Mouse (Mus musculus): ENCODE measurements at regions not wholly inside any gene's neighbourhood (a gene's known extent, or its start where the extent isn't known, plus 50 kb on each side); places are given as distances from the start of the nearest gene placed in this dataset.

DNA sequence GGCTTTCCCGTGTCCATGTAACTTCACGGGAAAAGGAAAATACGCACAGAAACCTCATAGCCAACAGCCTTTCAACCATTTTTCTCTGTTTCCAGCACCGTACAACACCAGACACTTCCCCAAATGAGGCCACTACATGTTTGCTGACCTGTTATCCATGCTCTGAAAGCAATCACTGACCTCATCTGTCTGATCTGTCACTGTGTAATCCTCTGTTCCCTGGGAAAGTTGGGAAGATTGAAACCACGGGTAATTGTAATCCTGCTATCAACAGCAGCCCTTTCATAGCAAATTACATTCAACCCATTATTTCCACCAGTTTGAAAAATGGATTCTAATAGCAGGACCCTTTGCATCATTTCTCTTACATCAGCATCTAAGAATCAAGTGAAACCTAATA lies 2798.2 kb upstream of the 5930422O12Rik start:
- Histone ChIP-seq H3K4me1 (ENCODE audit: control insufficient read depth, insufficient read depth, low read length) (no peaks in the 10 kb centered on the region), H3K27ac (ENCODE audit: insufficient read depth, low read length) (no peak overlapping the region), H3K4me3 (replicated peaks; ENCODE audit: insufficient read depth, low read depth, low read length) (no peak overlapping the region), H3K27me3 (ENCODE audit: control insufficient read depth, insufficient read depth, low read length) (no peaks in the 10 kb centered on the region; the same call in 1 of the 2 replicates)
- DNase-seq, result no peak
- TF ChIP-seq POLR2A (IDR thresholded peaks at IDR 0.05; ENCODE audit: borderline replicate concordance, insufficient read depth, low read length), result no peak
- no peak for TF ChIP-seq CTCF (IDR thresholded peaks at IDR 0.05; ENCODE audit: borderline replicate concordance, insufficient read depth, low read depth, low read length)
- WGBS, result 83% methylated on average over 5 of the region's 5 CpGs

DNA sequence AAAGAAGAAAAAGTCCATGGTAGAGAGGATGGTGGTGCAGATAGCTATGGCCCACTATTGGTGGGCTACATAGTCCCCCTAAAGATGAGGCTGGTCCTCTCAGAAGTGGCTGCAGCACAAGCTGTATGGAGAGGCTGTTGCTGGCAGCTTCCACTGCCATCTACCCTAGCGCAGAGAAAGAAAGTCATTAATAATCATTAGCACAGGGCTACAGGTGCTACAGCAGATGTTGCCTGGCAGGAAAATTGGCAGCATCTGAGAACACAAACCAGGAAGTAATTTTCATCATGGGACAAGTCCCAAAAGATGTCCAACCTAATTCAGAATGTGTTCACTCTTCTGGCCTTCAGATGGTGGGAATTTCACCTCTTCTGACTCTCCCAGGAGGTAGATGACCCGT lies 2791.7 kb upstream of the 5930422O12Rik start:
- TF ChIP-seq CTCF (IDR thresholded peaks at IDR 0.05; ENCODE audit: borderline replicate concordance, insufficient read depth, low read depth, low read length), result no peak
- no peak for TF ChIP-seq POLR2A (IDR thresholded peaks at IDR 0.05; ENCODE audit: borderline replicate concordance, insufficient read depth, low read length)
- Histone ChIP-seq H3K27ac (ENCODE audit: insufficient read depth, low read length) (no peak overlapping the region), H3K4me1 (ENCODE audit: control insufficient read depth, insufficient read depth, low read length) (peaks cover 2% of the 10 kb centered on the region; the same call in 1 of the 2 replicates), H3K27me3 (ENCODE audit: control insufficient read depth, insufficient read depth, low read length) (no peaks in the 10 kb centered on the region), H3K4me3 (replicated peaks; ENCODE audit: insufficient read depth, low read depth, low read length) (no peak overlapping the region)
- DNase-seq, result peak; percentile 64 to 82
- 7% methylated on average over 2 of the region's 2 CpGs for WGBS

DNA sequence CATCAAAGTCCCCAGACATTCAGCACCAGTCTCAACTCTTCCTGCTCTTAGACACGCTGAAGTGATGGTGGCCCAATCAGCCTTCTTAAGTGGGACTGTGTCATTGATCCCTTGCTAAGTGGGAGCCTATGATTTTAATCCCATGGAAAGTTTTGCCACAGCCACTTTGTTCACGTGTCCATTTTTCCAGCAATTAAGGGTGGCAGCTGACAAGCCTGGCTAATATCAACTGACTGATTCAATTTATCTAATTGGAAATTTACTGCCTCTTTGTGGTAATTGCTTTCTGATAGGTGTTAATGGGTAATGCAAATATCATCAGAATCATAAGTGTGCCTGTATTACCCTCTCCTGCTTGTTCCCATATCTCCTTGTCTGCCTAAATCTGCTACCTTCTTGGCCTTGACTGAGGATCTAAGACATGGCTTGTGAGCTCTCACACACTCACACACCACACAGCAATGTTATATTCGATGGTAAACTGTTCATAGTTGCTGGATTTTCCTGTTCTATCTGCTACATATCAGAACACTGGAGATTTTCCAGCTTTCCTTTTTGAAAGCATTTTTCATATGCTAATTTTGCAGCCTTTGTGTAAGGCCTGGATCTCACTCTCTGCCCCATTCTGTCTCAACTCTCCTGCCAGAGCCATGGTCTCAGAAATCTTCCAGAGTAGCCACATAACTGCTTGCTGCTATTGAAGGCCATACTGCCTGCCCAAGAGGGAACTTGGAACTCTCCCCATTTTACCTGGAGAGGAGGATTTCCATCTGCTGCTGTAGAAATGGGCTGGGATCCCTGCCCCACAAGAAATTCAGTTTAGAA lies 2785.4 kb upstream of the 5930422O12Rik start:
- TF ChIP-seq CTCF (IDR thresholded peaks at IDR 0.05; ENCODE audit: borderline replicate concordance, insufficient read depth, low read depth, low read length) (no peak), POLR2A (IDR thresholded peaks at IDR 0.05; ENCODE audit: borderline replicate concordance, insufficient read depth, low read length) (no peak)
- Histone ChIP-seq H3K27me3 (ENCODE audit: control insufficient read depth, insufficient read depth, low read length) (no peaks in the 10 kb centered on the region), H3K27ac (ENCODE audit: insufficient read depth, low read length) (no peak overlapping the region), H3K4me1 (ENCODE audit: control insufficient read depth, insufficient read depth, low read length) (peaks cover 7% of the 10 kb centered on the region), H3K4me3 (replicated peaks; ENCODE audit: insufficient read depth, low read depth, low read length) (no peak overlapping the region)
- DNase-seq, result peak; percentile 42 to 84
- WGBS, result 46% methylated on average over 3 of the region's 3 CpGs

DNA sequence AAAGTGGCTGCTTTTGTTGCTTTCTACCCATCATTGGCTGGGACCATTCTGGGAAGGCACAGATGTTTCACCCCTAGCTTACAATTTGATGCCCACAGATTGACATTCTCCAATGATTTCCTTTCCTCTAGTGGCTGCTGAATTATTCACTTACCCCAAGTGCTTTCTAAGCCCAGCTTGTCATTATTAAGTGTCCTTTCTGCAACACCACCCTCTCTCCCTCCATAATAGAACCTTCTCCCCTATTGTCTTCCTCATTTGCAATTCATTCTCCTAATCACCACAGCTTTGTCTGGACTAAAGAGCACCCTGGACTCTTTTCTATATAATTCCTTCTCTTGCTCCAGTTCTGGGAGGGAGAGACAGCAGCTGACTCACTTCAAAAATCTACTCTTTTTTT lies 2780.0 kb upstream of the 5930422O12Rik start:
- TF ChIP-seq CTCF (IDR thresholded peaks at IDR 0.05; ENCODE audit: borderline replicate concordance, insufficient read depth, low read depth, low read length) (no peak), POLR2A (IDR thresholded peaks at IDR 0.05; ENCODE audit: borderline replicate concordance, insufficient read depth, low read length) (no peak)
- no peaks in the 10 kb centered on the region for H3K27me3 ChIP-seq (ENCODE audit: control insufficient read depth, insufficient read depth, low read length)
- DNase-seq, result no peak
- H3K4me1 ChIP-seq (ENCODE audit: control insufficient read depth, insufficient read depth, low read length), result no peaks in the 10 kb centered on the region
- H3K4me3 ChIP-seq (replicated peaks; ENCODE audit: insufficient read depth, low read depth, low read length), result no peak overlapping the region
- no peak overlapping the region for H3K27ac ChIP-seq (ENCODE audit: insufficient read depth, low read length)

DNA sequence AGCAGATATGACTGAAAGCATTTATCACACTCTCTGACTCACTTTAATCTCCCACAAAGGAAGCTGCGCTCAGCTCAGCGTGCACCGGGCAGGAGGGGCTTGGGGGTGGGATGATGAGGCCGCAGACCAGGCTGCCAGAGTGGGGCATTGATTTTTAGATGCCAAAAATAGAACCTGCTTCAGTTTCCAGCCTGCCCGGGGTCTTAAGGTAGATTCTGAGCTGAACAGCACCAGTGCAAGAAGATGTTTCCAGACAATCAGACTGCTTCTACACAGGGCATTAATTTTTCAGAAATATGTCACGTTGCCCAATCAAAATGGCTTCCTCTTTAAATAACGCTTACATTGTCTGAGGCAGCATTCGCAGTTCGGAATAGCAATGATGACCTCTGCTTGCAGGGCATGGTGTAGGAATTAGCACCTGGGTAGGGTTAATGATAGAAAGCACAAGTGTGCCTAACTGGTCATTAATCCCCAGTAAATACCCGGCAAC lies 2772.7 kb upstream of the 5930422O12Rik start:
- Histone ChIP-seq H3K4me3 (replicated peaks; ENCODE audit: insufficient read depth, low read depth, low read length) (no peak overlapping the region), H3K27ac (ENCODE audit: insufficient read depth, low read length) (no peak overlapping the region), H3K4me1 (ENCODE audit: control insufficient read depth, insufficient read depth, low read length) (no peaks in the 10 kb centered on the region), H3K27me3 (ENCODE audit: control insufficient read depth, insufficient read depth, low read length) (no peaks in the 10 kb centered on the region)
- TF ChIP-seq POLR2A (IDR thresholded peaks at IDR 0.05; ENCODE audit: borderline replicate concordance, insufficient read depth, low read length) (no peak), CTCF (IDR thresholded peaks at IDR 0.05; ENCODE audit: borderline replicate concordance, insufficient read depth, low read depth, low read length) (no peak)
- WGBS, result 56% methylated on average over 10 of the region's 10 CpGs
- DNase-seq, result no peak

DNA sequence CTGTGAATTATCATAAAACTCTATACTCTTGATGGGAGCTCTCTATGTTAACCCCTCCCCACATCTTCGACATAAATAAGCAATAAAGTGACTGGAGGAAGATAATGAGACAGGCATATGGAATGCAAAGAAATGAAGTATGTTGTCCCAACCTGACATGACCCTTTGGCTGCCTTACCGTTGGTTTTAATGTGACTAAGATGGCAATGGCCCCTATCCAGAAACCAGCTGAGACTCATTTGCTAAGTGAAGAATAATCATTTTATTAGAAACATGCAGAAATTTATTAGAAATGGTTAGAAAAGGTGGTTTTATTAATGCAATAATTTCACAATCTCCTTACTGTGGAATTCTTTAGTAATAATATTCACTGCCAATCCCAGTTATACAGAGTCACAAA lies 2767.2 kb upstream of the 5930422O12Rik start:
- WGBS, result 12% methylated on average over 2 of the region's 2 CpGs
- TF ChIP-seq CTCF (IDR thresholded peaks at IDR 0.05; ENCODE audit: borderline replicate concordance, insufficient read depth, low read depth, low read length), result no peak
- no peak for DNase-seq
- Histone ChIP-seq H3K27me3 (ENCODE audit: control insufficient read depth, insufficient read depth, low read length) (no peaks in the 10 kb centered on the region), H3K27ac (ENCODE audit: insufficient read depth, low read length) (no peak overlapping the region), H3K4me1 (ENCODE audit: control insufficient read depth, insufficient read depth, low read length) (no peaks in the 10 kb centered on the region), H3K4me3 (replicated peaks; ENCODE audit: insufficient read depth, low read depth, low read length) (no peak overlapping the region)

DNA sequence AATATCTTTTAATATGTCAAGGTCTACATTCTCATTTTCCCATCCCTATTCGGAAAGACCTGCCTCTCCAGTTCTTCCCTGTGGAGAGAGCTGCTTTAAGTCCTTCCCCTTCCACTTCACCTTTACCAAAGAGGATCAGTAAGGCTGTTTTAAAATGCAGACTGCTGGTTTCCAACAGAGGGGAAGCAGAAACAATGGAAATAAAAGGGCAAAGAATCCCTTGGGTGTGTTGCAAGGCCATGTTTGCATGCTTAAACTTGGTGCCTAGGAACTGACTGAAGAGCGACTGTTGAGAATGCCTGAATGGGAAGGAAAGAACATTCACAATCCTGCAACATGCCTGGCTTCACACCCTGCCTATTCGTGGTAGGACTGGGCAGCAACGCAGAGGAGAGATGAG lies 2759.1 kb upstream of the 5930422O12Rik start:
- Histone ChIP-seq H3K4me1 (ENCODE audit: control insufficient read depth, insufficient read depth, low read length) (no peaks in the 10 kb centered on the region), H3K27ac (ENCODE audit: insufficient read depth, low read length) (no peak overlapping the region), H3K4me3 (replicated peaks; ENCODE audit: insufficient read depth, low read depth, low read length) (no peak overlapping the region), H3K27me3 (ENCODE audit: control insufficient read depth, insufficient read depth, low read length) (no peaks in the 10 kb centered on the region)
- 54% methylated on average over 4 of the region's 4 CpGs for WGBS
- no peak for TF ChIP-seq POLR2A (IDR thresholded peaks at IDR 0.05; ENCODE audit: borderline replicate concordance, insufficient read depth, low read length)
- TF ChIP-seq CTCF (IDR thresholded peaks at IDR 0.05; ENCODE audit: borderline replicate concordance, insufficient read depth, low read depth, low read length), result no peak
- DNase-seq, result no peak

DNA sequence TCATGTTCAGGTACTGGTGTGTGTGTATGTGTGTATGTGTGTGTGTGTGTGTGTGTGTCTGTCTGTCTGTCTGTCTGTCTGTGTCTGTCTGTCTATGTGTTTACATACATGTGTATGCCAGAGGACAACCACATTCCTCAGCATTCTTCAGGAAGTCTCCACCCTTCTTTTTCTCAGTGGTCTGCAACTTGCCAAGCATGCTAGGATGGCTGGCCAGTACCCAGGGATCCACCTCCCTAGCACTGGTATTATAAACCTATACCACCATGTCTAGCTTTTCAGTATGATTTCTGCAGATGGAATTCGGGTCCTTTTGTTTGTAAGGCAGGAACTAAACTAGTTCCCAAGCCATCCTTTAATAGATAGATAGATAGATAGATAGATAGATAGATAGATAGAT lies 2751.1 kb upstream of the 5930422O12Rik start:
- TF ChIP-seq POLR2A (IDR thresholded peaks at IDR 0.05; ENCODE audit: borderline replicate concordance, insufficient read depth, low read length) (no peak), CTCF (IDR thresholded peaks at IDR 0.05; ENCODE audit: borderline replicate concordance, insufficient read depth, low read depth, low read length) (no peak)
- Histone ChIP-seq H3K27ac (ENCODE audit: insufficient read depth, low read length) (no peak overlapping the region), H3K4me1 (ENCODE audit: control insufficient read depth, insufficient read depth, low read length) (no peaks in the 10 kb centered on the region), H3K4me3 (replicated peaks; ENCODE audit: insufficient read depth, low read depth, low read length) (no peak overlapping the region), H3K27me3 (ENCODE audit: control insufficient read depth, insufficient read depth, low read length) (no peaks in the 10 kb centered on the region)
- DNase-seq, result no peak
- 69% methylated on average over 1 of the region's 1 CpGs for WGBS
